ENCODE assay signal across 16 mouse cellular contexts in the genomic region with DNA sequence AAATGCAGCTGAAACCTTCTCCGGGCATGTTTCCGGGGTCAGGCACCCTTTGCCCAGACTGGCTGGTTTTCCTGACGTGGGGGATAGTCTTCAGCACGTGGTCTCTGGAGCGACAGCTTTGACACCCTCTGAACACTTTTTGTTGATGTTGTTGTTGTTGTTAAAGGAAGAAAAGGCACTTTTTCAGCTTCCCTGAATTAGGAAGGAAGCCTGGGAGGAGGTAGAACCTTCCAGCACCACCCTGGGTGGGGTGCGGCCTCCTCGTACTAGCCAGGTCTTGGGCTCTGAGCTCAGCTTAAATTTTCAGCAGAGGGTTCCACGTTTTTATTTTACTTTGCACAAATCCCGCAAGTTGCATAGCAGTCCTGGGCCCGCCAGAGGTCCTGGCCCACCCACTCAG. TPM values are rescaled to one million over a fixed set of nuclear protein-coding genes. Genes with fewer than 3 reads are reported as not detected.
DNase-seq lines count a peak whose midpoint lies in the region; ATAC-seq and TF ChIP-seq lines count a peak whose summit lies in the region.
"Had no signal": no experiment of that assay in that cellular context is flagged by ENCODE, and none has a peak within 500 bp of the region (broad histone marks: within the 10 kb centered on the region; RNA-seq: fewer than 3 reads in every experiment).

No protein-coding gene starts in this region.

- no peak overlapping the region for H3K4me2 ChIP-seq in lung, embryonic 15.5 days
- H3K4me2 ChIP-seq: embryonic facial prominence, embryonic 13.5 days; midbrain, embryonic 15.5 days; stomach, embryonic 15.5 days had no signal

- H3K9ac ChIP-seq in lung, embryonic 15.5 days, result no peak overlapping the region
- H3K9ac ChIP-seq: embryonic facial prominence, embryonic 13.5 days; liver, postnatal 0 days; midbrain, embryonic 15.5 days; stomach, embryonic 15.5 days had no signal

- TF ChIP-seq CTCF in cortical plate, adult 2 months (IDR thresholded peaks at IDR 0.05; ENCODE audit: extremely low read depth, insufficient read depth, low read length), result no peak

- no peaks in the 10 kb centered on the region for H3K9me3 ChIP-seq in lung, embryonic 15.5 days
- H3K9me3 ChIP-seq: embryonic facial prominence, embryonic 13.5 days; hindbrain, embryonic 10.5 days; limb, embryonic 10.5 days; midbrain, embryonic 15.5 days; stomach, embryonic 15.5 days had no signal

- H3K27me3 ChIP-seq in lung, embryonic 15.5 days, result no peaks in the 10 kb centered on the region
- H3K27me3 ChIP-seq: embryonic facial prominence, embryonic 13.5 days; midbrain, embryonic 15.5 days; stomach, embryonic 15.5 days had no signal

- 75% methylated on average over 10 of the region's 10 CpGs for WGBS in lung, embryonic 15.5 days

- TF ChIP-seq POLR2A in cortical plate, adult 2 months (IDR thresholded peaks at IDR 0.05; ENCODE audit: extremely low read depth, insufficient read depth, low read length), result no peak

- peaks cover 39% of the 10 kb centered on the region for H3K4me1 ChIP-seq in lung, embryonic 15.5 days
- peaks cover 2% of the 10 kb centered on the region; the same call in 1 of the 2 replicates for H3K4me1 ChIP-seq in cortical plate, adult 2 months (ENCODE audit: control insufficient read depth, insufficient read depth, low read length)

- H3K36me3 ChIP-seq in lung, embryonic 15.5 days, result no peaks in the 10 kb centered on the region
- H3K36me3 ChIP-seq: embryonic facial prominence, embryonic 13.5 days; hindbrain, embryonic 10.5 days; limb, embryonic 10.5 days; midbrain, embryonic 15.5 days; stomach, embryonic 15.5 days had no signal

- H3K4me3 ChIP-seq in lung, embryonic 15.5 days, result no peak overlapping the region
- no peak overlapping the region for H3K4me3 ChIP-seq in cortical plate, adult 2 months (ENCODE audit: insufficient read depth, low read length)
- H3K4me3 ChIP-seq: embryonic facial prominence, embryonic 13.5 days; hindbrain, embryonic 10.5 days; limb, embryonic 10.5 days; midbrain, embryonic 15.5 days; myocyte; stomach, embryonic 15.5 days had no signal

- DNase-seq in heart, adult 9 months (ENCODE audit: low spot score in 2 of 2), result peak; percentile 30 to 61
- DNase-seq in heart, postnatal 4 days, result no peak
- DNase-seq in lung, postnatal 36 days, result no peak
- DNase-seq in ZHBTc4 (ENCODE audit: low read depth, low spot score), result peak; percentile 9
- no peak for DNase-seq in frontal cortex, postnatal 25 days (ENCODE audit: low spot score in 2 of 2)
- DNase-seq: liver, postnatal 0 days; right cerebral cortex, postnatal 25 days had no signal

- no peak for ATAC-seq in lung, embryonic 15.5 days (ENCODE audit: borderline replicate concordance, extremely low read depth, low FRiP score, low TSS enrichment)
- ATAC-seq: forebrain, embryonic 14.5 days; liver, postnatal 0 days; midbrain, embryonic 15.5 days had no signal

- peak overlapping the region; percentile 83; the same call in 1 of the 2 replicates for H3K27ac ChIP-seq in lung, embryonic 15.5 days
- peak overlapping the region; percentile 58; the same call in 1 of the 2 replicates for H3K27ac ChIP-seq in cortical plate, adult 2 months (ENCODE audit: insufficient read depth, low read length)
- H3K27ac ChIP-seq: limb, embryonic 10.5 days; midbrain, embryonic 15.5 days had no signal

RNA-seq across cellular contexts. Expression of a gene that starts 49.6 kb away (rescaled TPM):
- 100 to 1,000 TPM; 112 to 123 TPM for total RNA-seq in heart, postnatal 4 days (2021)
- polyA plus RNA-seq in lung, embryonic 15.5 days (2015; fragmentation: Nextera tagmentation; extraction: Ambion mirVana), result 8.8 and 10.1 TPM in 2 replicates
- polyA plus RNA-seq in cortical plate, adult 2 months (2012; rRNA removed), result 70.1 and 76.0 TPM in 2 replicates

Comparison
In these comparisons a context has a peak if more than half of its experiments do, and no peak if none do; other contexts are left out.
1. DNase-seq: peak in heart, adult 9 months (2 of 2) and ZHBTc4 (single experiment); none in heart, postnatal 4 days (single experiment), lung, postnatal 36 days (single experiment) and frontal cortex, postnatal 25 days (0 of 2).